Mouse (Mus musculus): ENCODE measurements around the gene Slc6a6. TPM values are rescaled to one million over a fixed set of nuclear protein-coding genes. Genes with fewer than 3 reads are reported as not detected.

Slc6a6 gene
- polyA plus RNA-seq, 1 experiment = 109 TPM

DNA sequence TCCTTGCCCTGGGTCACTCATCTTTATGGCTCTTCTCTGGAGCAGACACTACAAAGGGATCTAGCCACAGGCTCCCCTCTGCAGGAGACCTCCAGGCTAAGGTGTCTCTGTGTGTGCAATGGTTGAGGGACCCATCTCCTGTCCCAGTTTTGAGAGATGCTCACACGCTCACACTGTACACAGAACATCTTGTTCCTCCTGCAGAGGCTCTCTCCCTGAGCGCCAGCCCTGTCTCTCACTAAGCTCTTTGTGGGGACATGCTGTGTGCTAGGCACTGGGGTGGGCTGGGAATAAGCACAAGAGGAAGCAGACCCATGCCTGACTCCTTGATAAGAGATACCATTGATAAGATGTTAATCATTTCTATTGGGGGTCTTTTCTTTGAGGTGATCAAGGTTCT lies 34.2 kb downstream of the Slc6a6 start:
- H3K36me3 ChIP-seq (ENCODE audit: control insufficient read depth, insufficient read depth, low read length, poor library complexity, severe bottlenecking) = peaks cover 3% of the 10 kb centered on the region; the same call in 1 of the 2 replicates
- H3K9ac ChIP-seq (ENCODE audit: low read depth, poor library complexity, severe bottlenecking) = no peak overlapping the region
- H3K27me3 ChIP-seq (ENCODE audit: control insufficient read depth, insufficient read depth, low read length, poor library complexity, severe bottlenecking) = no peaks in the 10 kb centered on the region
- peaks cover 18% of the 10 kb centered on the region for H3K4me1 ChIP-seq (ENCODE audit: control insufficient read depth, insufficient read depth, low read length)
- TF ChIP-seq POLR2A (IDR thresholded peaks at IDR 0.05; ENCODE audit: insufficient read depth, low read length) (no peak), CTCF (IDR thresholded peaks at IDR 0.05; ENCODE audit: low read depth, low read length) (no peak), EP300 (IDR thresholded peaks at IDR 0.05; ENCODE audit: insufficient read depth, low read depth, low read length) (no peak)
- H3K27ac ChIP-seq (ENCODE audit: insufficient read depth, low read length) = no peak overlapping the region
- no peak overlapping the region for H3K4me3 ChIP-seq (ENCODE audit: low read depth, low read length)
- H3K9me3 ChIP-seq (replicated peaks; ENCODE audit: control insufficient read depth, insufficient read depth, low read length, poor library complexity, severe bottlenecking) = no peaks in the 10 kb centered on the region

- Histone ChIP-seq H3K36me3 (ENCODE audit: control insufficient read depth, insufficient read depth, low read length, poor library complexity, severe bottlenecking) (peaks cover 8% of the 10 kb centered on the region), H3K9ac (ENCODE audit: low read depth, poor library complexity, severe bottlenecking) (no peak overlapping the region), H3K27me3 (ENCODE audit: control insufficient read depth, insufficient read depth, low read length, poor library complexity, severe bottlenecking) (no peaks in the 10 kb centered on the region), H3K4me1 (ENCODE audit: control insufficient read depth, insufficient read depth, low read length) (peaks cover 18% of the 10 kb centered on the region), H3K4me3 (ENCODE audit: low read depth, low read length) (no peak overlapping the region), H3K9me3 (replicated peaks; ENCODE audit: control insufficient read depth, insufficient read depth, low read length, poor library complexity, severe bottlenecking) (no peaks in the 10 kb centered on the region), H3K27ac (ENCODE audit: insufficient read depth, low read length) (no peak overlapping the region; the same call in 1 of the 2 replicates)
- TF ChIP-seq POLR2A (IDR thresholded peaks at IDR 0.05; ENCODE audit: insufficient read depth, low read length) (no peak), EP300 (IDR thresholded peaks at IDR 0.05; ENCODE audit: insufficient read depth, low read depth, low read length) (no peak), CTCF (IDR thresholded peaks at IDR 0.05; ENCODE audit: low read depth, low read length) (no peak)
Measured at GRCm38 (mm10) chr6:91718603-91719002, 34.8 kb downstream of the Slc6a6 start.

GRCm38 (mm10) chr6:91719042-91719747 lies 35.3 kb downstream of the Slc6a6 start:
- Histone ChIP-seq H3K9ac (ENCODE audit: low read depth, poor library complexity, severe bottlenecking) (no peak overlapping the region), H3K9me3 (replicated peaks; ENCODE audit: control insufficient read depth, insufficient read depth, low read length, poor library complexity, severe bottlenecking) (no peaks in the 10 kb centered on the region), H3K27ac (ENCODE audit: insufficient read depth, low read length) (peak overlapping the region; percentile 26), H3K27me3 (ENCODE audit: control insufficient read depth, insufficient read depth, low read length, poor library complexity, severe bottlenecking) (no peaks in the 10 kb centered on the region), H3K4me3 (ENCODE audit: low read depth, low read length) (no peak overlapping the region), H3K4me1 (ENCODE audit: control insufficient read depth, insufficient read depth, low read length) (peaks cover 18% of the 10 kb centered on the region), H3K36me3 (ENCODE audit: control insufficient read depth, insufficient read depth, low read length, poor library complexity, severe bottlenecking) (peaks cover 14% of the 10 kb centered on the region)
- TF ChIP-seq CTCF (IDR thresholded peaks at IDR 0.05; ENCODE audit: low read depth, low read length) (no peak), EP300 (IDR thresholded peaks at IDR 0.05; ENCODE audit: insufficient read depth, low read depth, low read length) (no peak), POLR2A (IDR thresholded peaks at IDR 0.05; ENCODE audit: insufficient read depth, low read length) (no peak)

DNA sequence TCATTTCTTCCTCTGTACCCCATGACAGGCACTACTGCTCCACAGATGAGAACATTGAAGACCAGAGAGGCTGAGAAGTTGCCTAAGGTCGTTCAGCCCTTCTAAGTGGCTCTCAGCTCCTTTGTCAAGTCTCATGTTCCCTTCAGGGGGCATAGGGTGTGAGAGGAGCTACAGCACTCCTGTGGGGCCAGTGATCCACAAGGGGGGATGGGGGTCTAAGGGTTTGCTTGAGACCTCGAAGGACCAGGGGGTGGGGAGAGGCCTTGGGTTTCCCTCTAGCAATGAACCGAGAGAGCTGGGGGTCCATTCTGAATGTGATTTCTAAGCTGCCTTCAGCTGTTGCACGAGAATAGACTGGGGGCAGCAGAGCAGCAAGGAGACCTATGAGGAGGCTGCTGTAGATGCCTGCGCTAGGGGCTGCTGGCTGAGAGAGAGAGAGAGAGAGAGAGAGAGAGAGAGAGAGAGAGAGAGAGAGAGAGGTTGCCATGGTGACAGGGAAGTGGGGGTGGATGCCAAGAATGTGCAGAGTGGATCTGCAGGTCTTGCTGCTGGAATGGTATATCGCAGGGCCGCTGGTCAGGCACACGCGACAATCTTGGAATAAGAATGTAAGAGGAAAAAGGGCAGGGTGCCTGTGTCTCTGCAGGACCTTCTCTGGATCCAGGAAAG lies 36.1 kb downstream of the Slc6a6 start:
- Histone ChIP-seq H3K9ac (ENCODE audit: low read depth, poor library complexity, severe bottlenecking) (no peak overlapping the region), H3K27ac (ENCODE audit: insufficient read depth, low read length) (no peak overlapping the region), H3K27me3 (ENCODE audit: control insufficient read depth, insufficient read depth, low read length, poor library complexity, severe bottlenecking) (no peaks in the 10 kb centered on the region), H3K4me1 (ENCODE audit: control insufficient read depth, insufficient read depth, low read length) (peaks cover 18% of the 10 kb centered on the region), H3K4me3 (ENCODE audit: low read depth, low read length) (no peak overlapping the region), H3K36me3 (ENCODE audit: control insufficient read depth, insufficient read depth, low read length, poor library complexity, severe bottlenecking) (peaks cover 22% of the 10 kb centered on the region), H3K9me3 (replicated peaks; ENCODE audit: control insufficient read depth, insufficient read depth, low read length, poor library complexity, severe bottlenecking) (no peaks in the 10 kb centered on the region)
- TF ChIP-seq EP300 (IDR thresholded peaks at IDR 0.05; ENCODE audit: insufficient read depth, low read depth, low read length) (no peak), CTCF (IDR thresholded peaks at IDR 0.05; ENCODE audit: low read depth, low read length) (no peak), POLR2A (IDR thresholded peaks at IDR 0.05; ENCODE audit: insufficient read depth, low read length) (no peak)

DNA sequence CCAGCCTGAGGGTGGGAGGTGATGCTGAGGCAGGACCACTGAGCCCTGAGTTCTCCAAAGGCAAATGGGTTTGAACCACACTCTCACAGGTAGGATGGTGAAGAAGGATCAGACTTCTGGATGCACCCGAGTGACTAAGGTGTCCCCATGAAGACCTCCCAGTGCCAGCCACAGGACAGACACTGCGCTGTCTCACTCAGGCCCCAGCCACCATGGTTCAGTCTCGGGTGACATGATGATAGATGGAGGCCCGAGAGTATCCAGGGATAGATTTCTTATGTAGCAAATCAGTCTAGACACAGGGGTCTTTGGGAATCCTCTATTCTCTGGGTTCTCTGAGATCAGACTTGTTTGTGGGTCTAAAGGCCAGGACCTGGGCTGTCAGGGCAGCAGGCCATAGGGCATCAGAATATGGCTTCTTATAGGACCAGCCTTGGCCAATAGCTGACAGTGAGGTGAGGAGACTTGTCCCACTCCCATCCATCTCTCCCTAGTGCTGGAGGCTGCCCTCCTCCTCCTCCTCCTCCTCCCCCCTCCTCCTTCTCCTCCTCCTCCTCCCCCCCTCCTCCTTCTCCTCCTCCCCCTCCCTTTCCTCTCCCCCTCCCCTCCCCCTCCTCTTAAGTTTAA lies 36.8 kb downstream of the Slc6a6 start:
- Histone ChIP-seq H3K4me3 (ENCODE audit: low read depth, low read length) (no peak overlapping the region), H3K9ac (ENCODE audit: low read depth, poor library complexity, severe bottlenecking) (no peak overlapping the region), H3K9me3 (replicated peaks; ENCODE audit: control insufficient read depth, insufficient read depth, low read length, poor library complexity, severe bottlenecking) (no peaks in the 10 kb centered on the region), H3K27me3 (ENCODE audit: control insufficient read depth, insufficient read depth, low read length, poor library complexity, severe bottlenecking) (no peaks in the 10 kb centered on the region), H3K4me1 (ENCODE audit: control insufficient read depth, insufficient read depth, low read length) (peaks cover 16% of the 10 kb centered on the region), H3K27ac (ENCODE audit: insufficient read depth, low read length) (no peak overlapping the region; the same call in 1 of the 2 replicates), H3K36me3 (ENCODE audit: control insufficient read depth, insufficient read depth, low read length, poor library complexity, severe bottlenecking) (peaks cover 26% of the 10 kb centered on the region)
- no peak for TF ChIP-seq POLR2A (IDR thresholded peaks at IDR 0.05; ENCODE audit: insufficient read depth, low read length)
- no peak for TF ChIP-seq CTCF (IDR thresholded peaks at IDR 0.05; ENCODE audit: low read depth, low read length)
- no peak for TF ChIP-seq EP300 (IDR thresholded peaks at IDR 0.05; ENCODE audit: insufficient read depth, low read depth, low read length)
